Mouse (Mus musculus) left cerebral cortex, postnatal 4 days (tissue): ENCODE measurements at regions not wholly inside any gene's neighbourhood (a gene's known extent, or its start where the extent isn't known, plus 50 kb on each side); places are given as distances from the start of the nearest gene placed in this dataset.
"Not testable (repeated sequence)": the region's sequence is repeated elsewhere in the genome, so short reads cannot be mapped to it uniquely, and the experiment has no call there.

Experiments
- DNase-seq: peaks from one replicate; pipeline ENCODE4 v3.0.0-alpha.2; 2022
- intact Hi-C: fragments of 180-260 bp; cut with DNase I; formaldehyde crosslinking; loops from one replicate; pipeline ENCODE4 v1.15.1; 2025

- no peak for DNase-seq
- intact Hi-C loops: no loop called here
Observed at GRCm38 (mm10) chr7:64001611-64002111, 62.9 kb upstream of the Klf13 start.

DNA sequence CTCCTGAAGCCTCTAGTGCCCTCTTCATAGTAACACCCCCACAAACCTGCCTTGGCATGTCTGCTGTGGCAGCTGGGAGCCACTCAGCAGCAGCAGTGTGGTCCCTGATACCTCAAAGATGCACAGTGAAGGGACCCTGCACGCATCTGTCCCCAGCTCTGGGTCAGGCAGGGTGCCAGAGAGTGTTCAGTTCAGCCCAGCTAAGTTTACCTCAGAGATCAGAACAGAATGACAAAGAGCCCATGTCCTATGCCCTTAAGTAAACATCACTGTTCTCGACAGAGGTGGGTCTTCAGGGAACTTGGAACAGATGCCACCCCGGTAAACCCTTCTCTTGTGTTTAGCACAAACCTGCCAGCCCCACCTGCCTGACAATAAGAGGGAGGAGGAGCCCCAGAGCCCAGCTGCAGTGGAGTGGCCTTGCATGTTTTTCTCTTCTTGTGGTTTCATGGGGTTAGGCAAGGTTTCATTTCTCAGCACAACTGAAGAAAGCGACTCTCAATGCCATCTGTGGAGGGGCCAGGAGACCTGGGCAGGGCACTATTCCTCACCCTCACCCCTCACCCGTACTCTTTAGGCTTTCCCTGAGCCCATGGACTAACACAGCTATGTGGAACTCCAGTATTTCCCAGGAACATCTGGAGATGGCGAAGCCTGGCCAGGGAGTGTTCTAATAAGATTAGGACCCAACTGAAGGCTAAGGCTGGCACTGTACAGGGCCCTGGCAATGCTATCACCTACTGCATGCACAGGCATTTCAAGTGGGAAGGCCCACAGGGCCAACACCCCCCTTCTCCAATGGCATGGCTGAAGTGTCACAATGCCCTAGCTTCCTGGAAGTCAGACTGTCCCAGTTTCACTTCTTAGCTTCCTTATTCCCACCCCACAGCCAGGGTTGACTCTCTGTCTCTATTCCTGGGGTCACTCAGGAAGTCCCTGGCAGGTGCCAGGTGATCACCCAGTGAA lies 60.6 kb upstream of the Klf13 start:
- no peak for DNase-seq
- intact Hi-C loops: no loop called here

DNA sequence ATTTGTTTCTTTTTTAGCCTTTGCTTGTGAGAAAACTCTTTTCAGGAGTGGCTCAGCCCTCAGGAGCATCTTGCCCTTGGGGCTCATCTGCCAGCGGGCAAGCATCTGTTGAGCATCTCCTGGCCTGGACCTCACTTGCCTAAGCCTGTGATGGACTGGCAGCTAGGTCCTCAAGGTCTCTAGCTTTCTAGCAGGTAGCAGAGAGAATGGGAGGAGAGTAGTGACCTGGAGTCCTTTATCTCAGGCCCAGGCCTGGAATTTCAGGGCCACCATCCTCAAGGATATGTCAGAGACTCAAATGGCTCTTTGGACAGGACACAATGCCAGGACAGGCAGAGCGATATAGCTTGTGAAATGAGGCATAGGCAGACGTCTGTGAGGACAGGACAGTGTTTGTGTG lies 59.3 kb upstream of the Klf13 start:
- intact Hi-C loops: no loop called here
- no peak for DNase-seq

GRCm38 (mm10) chr7:63996581-63997098 lies 57.9 kb upstream of the Klf13 start:
- intact Hi-C loops: no loop called here
- DNase-seq: no peak

- DNase-seq: no peak
Observed at GRCm38 (mm10) chr7:63995255-63995980, 56.7 kb upstream of the Klf13 start.

GRCm38 (mm10) chr7:63994769-63995168 lies 56.1 kb upstream of the Klf13 start:
- intact Hi-C loops, DNase-seq: not testable (repeated sequence)

More at GRCm38 (mm10) chr7:63995255-63995980, 56.7 kb upstream of the Klf13 start:
- intact Hi-C loops: no loop called here

- intact Hi-C loops: no loop called here
- peak; percentile 73 for DNase-seq
Observed at GRCm38 (mm10) chr7:63992155-63992554, 53.4 kb upstream of the Klf13 start.

- intact Hi-C loops: no loop called here
- DNase-seq: peak; percentile 78
Observed at GRCm38 (mm10) chr7:63991085-63992010, 52.6 kb upstream of the Klf13 start.

DNA sequence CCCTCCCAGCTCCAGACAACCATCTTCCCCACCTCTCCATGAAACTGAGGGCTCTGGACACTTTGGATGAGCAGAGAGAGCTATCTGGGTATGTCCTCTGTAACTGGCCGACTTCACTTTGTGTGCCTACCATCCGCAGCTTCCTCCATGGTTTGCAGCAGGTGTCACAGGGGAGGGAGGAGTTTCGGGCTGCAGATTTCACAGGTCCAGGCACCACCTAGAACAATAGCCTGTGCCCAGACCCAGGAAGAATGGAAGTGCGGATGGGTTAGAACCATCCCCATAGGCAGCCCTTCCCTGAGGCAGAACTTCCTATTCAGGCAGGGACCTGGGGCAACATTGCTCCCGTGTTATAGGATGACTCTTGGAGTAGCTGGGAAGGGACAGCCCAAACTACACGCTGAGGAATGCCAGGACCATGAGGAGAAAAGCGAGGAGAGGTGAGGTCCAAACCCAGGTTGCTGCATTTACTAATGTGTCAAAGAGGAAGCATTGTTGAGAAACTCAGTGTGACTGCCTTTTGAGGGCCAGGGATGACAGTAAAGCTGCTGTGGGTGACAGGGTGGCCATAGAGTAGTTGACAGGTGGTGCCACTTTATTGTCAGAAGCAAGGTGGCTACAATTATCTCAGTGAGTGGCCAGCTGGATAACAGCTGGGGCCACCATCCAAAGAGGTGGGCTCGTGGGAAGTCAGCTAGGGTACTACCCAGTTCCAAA lies 51.8 kb upstream of the Klf13 start:
- intact Hi-C loops: no loop called here
- no peak for DNase-seq

DNA sequence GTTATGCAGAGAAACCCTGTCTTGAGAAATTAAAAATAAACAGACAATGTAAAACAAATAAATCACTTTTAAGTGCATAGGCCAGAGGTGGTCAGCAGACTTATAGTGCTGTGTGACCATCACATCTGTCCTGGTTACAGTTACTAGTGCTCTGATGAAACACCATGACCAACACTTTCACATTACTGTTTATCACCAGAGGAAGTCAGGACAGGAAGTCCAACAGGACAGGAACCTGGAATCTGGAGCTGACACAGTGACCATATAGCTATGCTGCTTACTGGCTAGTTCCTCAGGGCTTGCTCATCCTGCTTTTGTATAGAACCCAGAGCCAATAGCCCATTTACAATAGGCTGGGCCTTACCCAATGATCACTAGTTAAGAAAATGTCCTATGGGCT lies 51.0 kb upstream of the Klf13 start:
- no peak for DNase-seq
- intact Hi-C loops: no loop called here
